8 mouse cellular contexts compared by ENCODE assay signal in genomic region chr11:24080541-24080940, GRCm38 (mm10). TPM values are rescaled to one million over a fixed set of nuclear protein-coding genes. Genes with fewer than 3 reads are reported as not detected.
DNase-seq lines count a peak whose midpoint lies in the region; ATAC-seq and TF ChIP-seq lines count a peak whose summit lies in the region.

No protein-coding gene starts in this region.

- peak overlapping the region; percentile 96 for H3K27ac ChIP-seq in embryonic facial prominence, embryonic 11.5 days (replicated peaks; ENCODE audit: low read depth, low read length)
- peak overlapping the region; percentile 99 for H3K27ac ChIP-seq in hindbrain, embryonic 14.5 days
- H3K27ac ChIP-seq in spleen, adult 2 months (ENCODE audit: insufficient read depth, low read length), result peak overlapping the region; percentile 96

- peak; percentile 57 for DNase-seq in embryo, embryonic 10 days (ENCODE audit: low spot score)
- no peak for DNase-seq in embryo, embryonic 9.5 days (ENCODE audit: extremely low spot score)
- peak; percentile 12 for DNase-seq in CD4-positive helper T cell, adult 2 months (ENCODE audit: low read depth, low spot score)
- peak; percentile 80 for DNase-seq in embryonic facial prominence, embryonic 11.5 days (ENCODE audit: low spot score)
- DNase-seq in hindbrain, embryonic 14.5 days (ENCODE audit: low spot score), result no peak
- peak; percentile 15 for DNase-seq in lung, postnatal 14 days
- DNase-seq in spleen, adult 2 months (ENCODE audit: low read depth in 1 of 2, low spot score in 2 of 2), result peak in 1 of 2 experiments; percentile 73
- DNase-seq in Muller cell, postnatal 12 days (ENCODE audit: inconsistent ontology term), result no peak

- no peak for TF ChIP-seq CTCF in spleen, adult 2 months (IDR thresholded peaks at IDR 0.05; ENCODE audit: extremely low read depth, insufficient read depth, insufficient read length, insufficient replicate concordance)

- no peaks in the 10 kb centered on the region for H3K9me3 ChIP-seq in embryonic facial prominence, embryonic 11.5 days (replicated peaks; ENCODE audit: control insufficient read depth, low read length)
- no peaks in the 10 kb centered on the region for H3K9me3 ChIP-seq in hindbrain, embryonic 14.5 days (ENCODE audit: control insufficient read depth, low read length)

- H3K4me3 ChIP-seq in embryonic facial prominence, embryonic 11.5 days (ENCODE audit: low read depth, low read length), result peak overlapping the region; percentile 92
- peak overlapping the region; percentile 87 for H3K4me3 ChIP-seq in hindbrain, embryonic 14.5 days (replicated peaks; ENCODE audit: low read length)
- H3K4me3 ChIP-seq in spleen, adult 2 months (ENCODE audit: extremely low read depth, insufficient read depth, insufficient read length), result peak overlapping the region; percentile 70

- H3K4me2 ChIP-seq in embryonic facial prominence, embryonic 11.5 days (ENCODE audit: low read depth, low read length), result peak overlapping the region; percentile 97
- peak overlapping the region; percentile 100 for H3K4me2 ChIP-seq in hindbrain, embryonic 14.5 days (replicated peaks)

- H3K27me3 ChIP-seq in embryonic facial prominence, embryonic 11.5 days (ENCODE audit: control insufficient read depth, insufficient read depth, low read length), result no peaks in the 10 kb centered on the region
- no peaks in the 10 kb centered on the region for H3K27me3 ChIP-seq in hindbrain, embryonic 14.5 days (ENCODE audit: control insufficient read depth, insufficient read depth, low read length)
- H3K27me3 ChIP-seq in spleen, adult 2 months (ENCODE audit: control insufficient read depth, insufficient read depth, low read length), result peaks cover 4% of the 10 kb centered on the region; the same call in 1 of the 2 replicates

- ATAC-seq in embryonic facial prominence, embryonic 11.5 days (replicated peaks; ENCODE audit: insufficient number of reproducible peaks, low FRiP score, low TSS enrichment, low read depth), result peak; percentile 12
- peak; percentile 52 for ATAC-seq in hindbrain, embryonic 14.5 days (ENCODE audit: low FRiP score)

- H3K9ac ChIP-seq in embryonic facial prominence, embryonic 11.5 days (replicated peaks; ENCODE audit: low read length), result peak overlapping the region; percentile 99
- H3K9ac ChIP-seq in hindbrain, embryonic 14.5 days, result peak overlapping the region; percentile 98

- H3K36me3 ChIP-seq in embryonic facial prominence, embryonic 11.5 days (replicated peaks; ENCODE audit: control insufficient read depth, insufficient read depth, low read depth, low read length), result no peaks in the 10 kb centered on the region; the same call in 1 of the 2 replicates
- H3K36me3 ChIP-seq in hindbrain, embryonic 14.5 days (replicated peaks; ENCODE audit: control insufficient read depth, insufficient read depth), result peaks cover 5% of the 10 kb centered on the region
- H3K36me3 ChIP-seq in spleen, adult 2 months (ENCODE audit: control insufficient read depth, insufficient read depth, low read length), result peaks cover 6% of the 10 kb centered on the region; the same call in 1 of the 2 replicates

- no peaks in the 10 kb centered on the region for H3K4me1 ChIP-seq in embryonic facial prominence, embryonic 11.5 days (ENCODE audit: control insufficient read depth, insufficient read depth, low read length)
- peaks cover 22% of the 10 kb centered on the region for H3K4me1 ChIP-seq in hindbrain, embryonic 14.5 days (replicated peaks; ENCODE audit: control insufficient read depth, insufficient read depth, low read length)
- peaks cover 2% of the 10 kb centered on the region; the same call in 1 of the 2 replicates for H3K4me1 ChIP-seq in spleen, adult 2 months (ENCODE audit: control insufficient read depth, insufficient read depth, insufficient read length)

- under 1% methylated on average over 19 of the region's 30 CpGs for WGBS in embryonic facial prominence, embryonic 11.5 days
- 2% methylated on average over 30 of the region's 30 CpGs for WGBS in hindbrain, embryonic 14.5 days
- under 1% methylated on average over 30 of the region's 30 CpGs for WGBS in spleen, adult 2 months

- TF ChIP-seq POLR2A in spleen, adult 2 months (IDR thresholded peaks at IDR 0.05; ENCODE audit: low read depth, low read length), result peak; percentile 18; the same call in 1 of the 2 replicates

RNA-seq across cellular contexts. Expression of gene Bcl11a, which starts 2.7 kb away (rescaled TPM):
- polyA plus RNA-seq in embryonic facial prominence, embryonic 11.5 days (2014; fragmentation: Nextera tagmentation; extraction: Ambion mirVana), result 66.1 and 71.9 TPM in 2 replicates
- 106 and 117 TPM in 2 replicates for polyA plus RNA-seq in hindbrain, embryonic 14.5 days (2014; fragmentation: Nextera tagmentation; extraction: Ambion mirVana)
- 24.2 and 26.2 TPM in 2 replicates for polyA plus RNA-seq in spleen, adult 2 months (2012; rRNA removed)

RNA-seq across cellular contexts. Expression of gene A830031A19Rik, which starts 5.7 kb away (rescaled TPM):
- not detected in 2 replicates for polyA plus RNA-seq in embryonic facial prominence, embryonic 11.5 days (2014; fragmentation: Nextera tagmentation; extraction: Ambion mirVana)
- polyA plus RNA-seq in hindbrain, embryonic 14.5 days (2014; fragmentation: Nextera tagmentation; extraction: Ambion mirVana), result not detected in 2 replicates
- polyA plus RNA-seq in spleen, adult 2 months (2012; rRNA removed), result not detected in 2 replicates

Comparison
In these comparisons a context has a peak if more than half of its experiments do, and no peak if none do; other contexts are left out.
1. DNase-seq: peak in embryo, embryonic 10 days (single experiment), CD4-positive helper T cell, adult 2 months (single experiment), embryonic facial prominence, embryonic 11.5 days (single experiment) and lung, postnatal 14 days (single experiment); none in embryo, embryonic 9.5 days (single experiment), hindbrain, embryonic 14.5 days (single experiment) and Muller cell, postnatal 12 days (single experiment).
2. Peak in every context shown above with its lines, with median percentiles within 50 percentile points of each other: H3K27ac ChIP-seq and H3K4me3 ChIP-seq.